Mouse (Mus musculus) kidney, adult 8-10 months (tissue): Measurements from ENCODE around the gene Bpifc.

Source experiments
- DNase-seq, 2 experiments: peaks; one replicate each; pipeline ENCODE4 v3.0.0; 2022

Bpifc gene

GRCm38 (mm10) chr10:86010636-86011035 is 1.1 kb downstream of the Bpifc start:
- DNase-seq: no peak

DNA sequence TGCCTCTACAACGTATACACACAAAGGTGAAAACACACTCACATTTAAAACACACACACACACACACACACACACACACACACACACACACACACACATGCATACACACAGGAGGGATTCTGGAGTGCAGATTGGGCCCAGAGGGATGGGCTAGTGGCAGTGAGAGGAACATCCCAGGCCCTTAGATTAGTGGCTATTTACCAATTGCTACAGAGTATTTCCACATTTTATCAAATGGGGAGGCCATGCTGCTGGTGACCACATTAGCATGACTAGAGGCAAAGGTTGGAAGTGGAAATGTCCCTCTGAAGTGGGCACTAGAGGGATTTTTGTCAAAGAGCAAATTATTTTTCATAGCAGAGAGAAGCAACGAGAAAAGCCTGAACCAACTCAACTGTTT is 2.0 kb downstream of the Bpifc start:
- no peak for DNase-seq

DNA sequence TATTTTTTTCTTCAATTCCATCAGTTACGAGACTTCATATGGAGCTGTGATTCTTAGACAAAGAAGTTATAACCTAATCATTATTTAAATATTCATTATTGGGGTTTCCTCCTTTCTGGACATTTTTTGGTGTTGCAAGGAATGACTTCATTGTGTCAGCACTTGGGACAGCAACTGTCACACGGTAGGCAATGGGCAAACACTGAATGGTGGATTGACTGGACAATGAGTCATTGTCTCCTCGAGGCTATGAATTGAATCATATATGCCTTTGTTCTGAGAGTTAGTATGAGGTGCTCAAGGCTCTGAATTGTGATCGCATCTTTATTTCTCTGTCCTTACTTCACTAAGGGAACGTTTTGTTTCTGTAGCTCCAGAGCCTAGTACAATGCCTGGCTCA is 5.2 kb downstream of the Bpifc start:
- no peak for DNase-seq

DNA sequence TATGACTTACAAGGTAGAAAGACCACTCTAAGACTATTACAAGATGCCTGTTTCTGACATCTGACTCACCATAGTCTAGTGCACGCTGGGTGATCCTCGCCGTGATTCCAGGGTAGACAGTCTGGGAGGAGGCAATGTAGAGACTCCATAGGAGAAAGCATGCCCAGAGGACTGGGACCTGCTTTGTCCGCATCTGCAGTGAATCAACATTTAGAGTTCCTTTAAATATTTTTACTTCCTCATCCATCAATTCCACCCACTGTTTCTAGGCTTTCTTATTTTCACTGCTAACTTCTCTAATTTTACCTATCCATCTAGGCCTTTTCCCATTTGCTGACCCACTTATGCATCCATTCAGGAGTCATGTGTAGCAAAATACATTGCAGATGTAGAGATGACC is 11.2 kb downstream of the Bpifc start:
- no peak for DNase-seq

DNA sequence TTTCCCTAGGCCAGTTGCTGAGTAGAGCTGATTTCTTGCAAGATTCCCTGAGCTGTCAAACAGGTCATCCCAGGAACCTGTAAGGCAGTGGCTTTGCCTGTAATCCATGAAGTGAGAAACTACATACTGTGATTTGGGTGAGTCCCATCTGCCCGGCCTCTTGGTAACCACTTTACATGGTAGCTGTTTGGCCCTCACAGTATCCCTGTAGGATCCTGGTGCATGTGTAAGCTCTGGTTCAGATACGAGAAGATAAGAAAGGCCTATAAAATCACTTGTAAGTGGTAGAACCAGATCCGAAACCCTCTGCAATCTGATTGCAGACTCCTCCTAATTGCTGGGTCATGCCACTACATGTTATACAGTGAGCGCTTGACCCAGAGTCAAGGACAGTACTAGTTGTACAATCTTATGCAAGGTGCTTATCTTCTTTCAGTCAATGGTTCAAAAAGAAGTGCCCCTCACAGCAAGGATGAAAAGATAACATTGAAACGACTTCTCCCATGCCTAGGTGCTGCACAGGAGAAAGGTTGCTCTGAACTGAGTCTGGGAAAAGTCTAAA is 17.1 kb downstream of the Bpifc start:
- no peak for DNase-seq

DNA sequence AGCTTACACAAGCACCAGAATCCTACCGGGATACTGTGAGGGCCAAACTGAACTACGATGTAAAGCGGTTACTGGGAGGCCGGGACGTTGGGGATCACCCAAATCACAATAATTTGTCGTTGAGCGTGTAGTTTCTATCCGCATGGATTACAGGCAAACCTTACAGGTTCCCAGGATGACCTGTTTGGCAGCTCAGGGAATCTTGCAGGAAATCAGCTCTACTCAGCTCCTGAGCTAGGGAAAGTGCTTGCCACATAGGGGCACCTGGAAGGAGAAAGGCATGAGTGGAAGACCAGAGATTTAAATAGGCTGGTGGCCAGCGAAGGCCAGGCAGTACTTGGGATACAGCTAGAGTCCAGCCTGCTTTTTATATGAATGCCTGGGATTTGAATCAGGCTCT is 17.9 kb downstream of the Bpifc start:
- no peak for DNase-seq

DNA sequence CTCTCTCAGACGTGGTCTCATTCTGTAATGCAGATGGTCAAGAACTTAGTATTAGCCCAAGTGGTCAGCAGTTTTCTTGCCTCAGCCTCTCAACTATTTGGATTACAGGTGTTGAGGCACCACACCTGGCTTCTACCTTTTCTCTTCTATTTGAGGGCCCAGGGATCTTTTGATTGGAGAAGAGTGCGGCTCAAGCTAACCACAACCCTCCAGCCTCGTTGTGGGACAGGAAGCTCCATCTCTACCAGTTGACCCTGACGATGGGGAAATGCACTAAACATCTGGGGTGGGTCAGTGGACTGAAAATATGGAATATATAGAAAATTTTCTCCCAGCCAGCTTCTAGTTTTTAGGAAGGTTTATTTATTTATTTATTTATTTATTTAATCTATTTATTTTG is 19.3 kb downstream of the Bpifc start:
- DNase-seq: no peak

DNA sequence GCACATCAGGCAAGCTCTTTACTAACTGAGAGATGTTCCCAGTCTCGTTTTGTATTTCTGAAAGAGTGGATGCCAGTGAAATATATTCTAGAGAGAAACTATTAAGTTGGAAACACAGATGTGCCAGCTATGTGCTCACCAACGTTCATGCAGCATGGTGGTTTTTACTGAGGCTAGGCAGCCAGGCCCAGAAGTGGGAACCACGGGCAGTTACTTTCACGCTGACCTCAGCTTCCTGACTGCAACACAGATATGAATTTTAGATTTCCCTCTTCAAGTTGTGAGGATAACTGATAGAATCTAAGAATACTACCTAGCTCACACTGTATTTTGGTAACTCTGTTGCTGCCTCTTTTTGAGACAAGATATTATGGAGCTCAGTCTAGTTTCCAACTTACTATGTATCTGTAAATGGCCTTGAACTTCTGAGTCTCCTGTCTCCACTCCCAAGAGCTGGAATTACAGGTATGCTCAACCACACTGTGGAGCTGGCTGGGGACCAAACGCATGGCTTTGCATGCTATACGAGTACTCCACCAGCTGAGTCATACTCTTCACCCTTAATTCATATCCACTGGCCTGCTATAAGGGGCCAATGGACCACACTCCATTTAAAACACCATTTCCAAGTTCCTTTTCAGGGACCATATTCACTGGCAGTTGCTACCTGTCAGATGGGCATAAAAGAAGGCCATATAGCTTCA is 22.1 kb downstream of the Bpifc start:
- no peak for DNase-seq

- DNase-seq: no peak
These were observed 38.8 kb downstream of the Bpifc start for GRCm38 (mm10) chr10:85972915-85973314.

DNA sequence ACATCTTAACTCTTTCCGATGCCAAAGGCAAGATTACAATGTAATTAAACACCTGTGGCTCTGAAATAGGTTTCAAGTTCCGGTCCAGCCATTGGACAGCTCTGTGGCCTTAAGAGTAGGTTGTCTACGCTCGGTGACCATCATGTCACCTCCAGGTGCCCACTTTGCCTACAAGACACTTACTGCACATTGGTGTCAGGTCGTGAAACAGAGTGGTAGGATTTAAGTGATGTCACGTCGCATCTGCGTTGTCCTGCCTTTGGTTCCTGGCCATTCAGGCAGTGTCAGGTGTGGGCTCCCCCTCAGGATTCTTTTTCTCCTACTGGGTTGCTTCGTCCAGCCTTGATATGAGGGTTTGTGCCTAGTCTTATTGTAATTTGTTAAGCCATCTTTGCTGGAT is 39.9 kb downstream of the Bpifc start:
- DNase-seq: no peak

- peak; percentile 71 to 76 for DNase-seq
These were observed 41.6 kb downstream of the Bpifc start for GRCm38 (mm10) chr10:85969894-85970620.

DNA sequence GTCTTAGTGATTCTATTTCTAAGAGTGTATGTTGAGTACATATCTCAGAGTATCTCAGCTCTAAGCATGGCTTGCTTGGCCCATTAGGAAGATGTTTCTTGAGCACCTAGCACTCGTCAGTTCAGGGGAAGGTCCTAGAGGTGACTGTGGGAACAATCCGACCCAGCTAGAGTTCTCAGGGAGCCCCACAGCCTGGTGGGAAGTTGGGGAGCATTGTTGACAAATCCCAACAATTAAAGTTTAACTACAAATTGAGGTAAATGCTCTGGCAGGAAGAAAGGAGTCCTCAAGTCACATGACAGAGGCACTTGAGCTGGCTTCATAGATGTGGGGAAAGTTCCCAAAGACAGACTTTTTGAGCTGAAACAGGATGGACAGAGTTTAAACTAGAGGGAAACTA is 43.0 kb downstream of the Bpifc start:
- DNase-seq: peak; percentile 31 to 44

DNA sequence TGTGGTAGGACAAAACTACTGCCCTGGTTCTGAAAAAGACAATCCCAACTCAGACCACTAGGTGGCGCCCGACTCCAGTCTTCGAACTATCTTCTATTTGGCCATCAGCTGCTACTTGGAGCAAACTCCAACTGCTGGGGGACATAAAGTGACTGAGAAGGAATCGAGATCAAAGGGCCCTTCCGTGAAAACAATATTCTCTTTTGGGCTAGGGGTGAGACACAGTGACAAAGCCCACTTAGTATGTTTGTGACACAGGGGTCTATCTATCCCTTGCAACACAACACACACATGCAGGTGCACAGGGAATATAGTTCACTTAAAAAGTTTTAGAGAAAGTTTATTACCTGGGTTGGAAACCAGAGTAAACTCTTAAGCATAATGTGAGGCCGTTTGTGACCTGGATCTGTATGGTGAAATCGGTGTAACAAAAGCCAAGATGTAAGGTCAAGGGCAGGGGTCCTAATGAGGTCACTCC is 43.5 kb downstream of the Bpifc start:
- DNase-seq: peak; percentile 79 to 94

DNA sequence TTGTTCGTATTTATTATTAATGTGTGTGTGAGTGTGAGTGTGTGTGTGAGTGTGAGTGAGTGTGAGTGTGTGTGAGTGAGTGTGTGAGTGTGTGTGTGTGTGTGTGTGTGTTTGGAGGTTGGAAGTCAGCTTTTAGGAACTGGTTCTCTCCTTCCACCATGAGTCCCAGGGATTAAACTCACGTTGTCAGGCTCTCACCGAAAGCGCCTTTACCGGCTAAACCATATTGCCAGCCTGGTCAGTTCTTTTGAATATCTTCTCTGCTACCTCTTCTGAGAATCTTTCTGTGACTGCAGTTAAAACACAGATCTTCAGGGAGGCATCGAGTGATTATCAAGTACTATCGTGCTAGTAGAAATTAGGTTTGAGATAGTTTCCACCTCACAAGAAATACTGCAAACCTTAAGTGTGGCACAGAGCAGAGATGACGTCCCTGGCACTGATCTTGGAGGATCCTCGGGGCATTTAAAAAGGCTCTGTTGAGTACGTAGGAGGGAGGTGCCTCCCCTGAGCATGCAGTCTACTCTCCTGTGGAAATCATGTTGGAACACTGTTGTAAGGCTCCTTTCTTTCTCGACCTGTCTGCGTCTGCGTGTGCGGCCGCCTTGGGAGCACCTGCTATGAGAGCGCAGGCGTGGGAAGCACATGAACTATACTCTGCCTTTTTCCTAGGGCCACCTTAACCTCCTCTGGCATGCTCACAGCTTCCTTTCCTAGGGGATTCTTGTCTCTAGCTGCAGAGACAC is 44.1 kb downstream of the Bpifc start:
- no peak for DNase-seq

DNA sequence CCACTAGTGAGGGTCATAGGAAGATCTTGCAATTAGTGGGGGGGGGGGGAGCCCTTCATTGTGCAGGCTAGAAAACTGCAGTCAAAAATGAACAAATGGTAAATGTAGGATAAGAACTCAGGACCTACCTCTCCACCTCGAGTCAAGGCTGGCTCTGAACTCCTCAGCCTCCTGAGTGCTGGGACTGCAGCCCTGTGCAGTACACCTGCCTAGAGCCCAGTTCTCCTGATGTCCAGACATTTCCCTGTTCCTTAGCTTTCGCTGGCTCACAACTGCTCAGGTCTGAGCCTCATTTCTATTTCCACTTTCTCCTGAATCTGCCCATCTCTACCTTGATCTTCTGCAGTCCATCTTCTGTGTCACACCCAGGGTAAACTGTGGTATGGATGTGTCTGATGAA is 45.2 kb downstream of the Bpifc start:
- no peak for DNase-seq

DNA sequence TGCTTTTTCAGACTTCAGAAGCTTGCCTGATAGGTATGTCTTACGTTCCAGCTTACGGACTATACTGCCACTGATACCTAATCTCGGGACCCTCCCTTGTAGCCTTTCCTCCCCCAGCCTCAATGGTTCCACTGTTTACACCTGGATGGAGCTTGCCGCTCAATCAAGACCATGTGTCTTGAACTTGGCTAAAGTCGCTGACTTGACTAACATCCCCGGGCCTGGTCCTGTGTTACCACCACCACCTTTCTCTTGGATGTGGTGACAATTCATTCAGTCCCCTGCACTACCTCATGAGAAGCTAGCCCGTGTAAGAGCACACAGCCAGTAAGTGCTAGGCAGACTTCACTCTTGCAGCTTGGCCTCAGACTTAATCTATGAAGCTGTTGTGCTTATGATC is 47.4 kb downstream of the Bpifc start:
- DNase-seq: no peak

GRCm38 (mm10) chr10:85962897-85963296 is 48.8 kb downstream of the Bpifc start:
- no peak for DNase-seq

DNA sequence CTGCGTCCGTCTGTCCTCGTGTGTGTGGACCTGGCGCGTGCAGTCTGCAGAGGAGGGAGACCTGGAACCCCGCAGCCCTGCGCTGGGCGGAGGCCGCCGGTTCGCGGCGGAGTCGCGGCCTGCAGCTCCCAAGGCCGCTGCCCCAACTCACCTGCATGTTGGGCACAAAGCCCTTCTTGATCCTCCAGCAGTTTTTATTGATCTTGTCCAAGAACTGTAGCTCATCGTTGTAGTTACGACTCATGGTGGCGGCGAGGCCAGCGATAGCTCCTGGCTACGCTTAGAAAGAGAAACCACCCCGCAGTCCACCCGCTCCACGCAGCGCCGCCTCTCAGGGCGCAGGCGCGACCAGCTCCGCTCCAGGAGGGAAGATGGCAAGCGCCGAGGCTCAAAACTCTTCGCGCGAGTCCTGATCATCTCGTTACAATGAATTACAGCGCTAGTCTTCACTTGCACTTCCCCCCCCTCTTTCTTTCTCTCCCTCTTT is 54.2 kb downstream of the Bpifc start, which contains the start of gene Rtcb:
Rtcb (minus strand) TSS at position 360 of the 487 bp plus-strand sequence.
- peak; percentile 93 to 96 for DNase-seq

DNA sequence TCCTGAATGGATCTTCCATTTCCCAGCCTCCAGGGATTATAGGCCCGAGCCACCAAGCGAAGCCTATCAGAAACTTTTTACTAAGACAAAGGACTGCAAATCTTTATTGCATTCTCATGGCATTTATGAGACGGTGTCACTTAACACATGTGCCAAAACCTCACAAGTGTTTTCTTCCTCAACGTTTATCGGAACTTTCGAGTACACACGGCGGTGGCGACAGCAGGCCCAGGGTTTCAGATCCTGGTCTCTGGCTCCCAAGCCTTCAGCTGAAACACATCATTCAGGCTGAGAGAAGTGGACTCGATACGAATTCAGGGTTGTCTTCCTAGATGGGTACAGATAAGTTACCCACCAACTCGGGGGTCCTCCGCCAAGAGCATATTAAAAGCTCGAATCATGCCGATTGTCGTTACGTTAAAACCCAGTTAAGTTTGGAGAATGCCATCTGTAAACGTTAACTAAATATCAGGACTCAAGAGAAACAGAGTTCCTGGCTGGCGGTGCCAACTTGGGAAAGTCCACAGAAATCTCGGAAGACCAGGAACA is 54.8 kb downstream of the Bpifc start:
- no peak for DNase-seq

DNA sequence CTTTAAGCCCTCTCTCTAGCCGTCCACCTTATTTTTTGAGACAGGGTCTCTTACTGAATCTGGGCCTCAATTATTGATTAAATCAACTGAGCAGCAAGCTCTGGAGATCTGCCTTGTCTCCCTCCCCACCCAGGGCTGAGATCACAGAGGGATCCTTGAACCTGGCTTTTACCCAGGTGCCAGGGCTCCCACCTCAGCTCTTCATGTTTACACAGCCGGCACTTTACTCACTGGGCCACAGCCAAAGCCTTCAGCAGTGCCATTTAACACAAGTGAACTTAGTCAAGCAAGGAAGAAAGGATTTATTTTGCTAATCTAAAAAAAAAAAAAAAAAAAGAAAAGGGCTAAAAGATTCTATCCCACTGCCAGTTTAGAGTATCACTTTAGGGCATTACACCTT is 57.3 kb downstream of the Bpifc start:
- peak in 1 of 2 experiments; percentile 32 for DNase-seq

DNA sequence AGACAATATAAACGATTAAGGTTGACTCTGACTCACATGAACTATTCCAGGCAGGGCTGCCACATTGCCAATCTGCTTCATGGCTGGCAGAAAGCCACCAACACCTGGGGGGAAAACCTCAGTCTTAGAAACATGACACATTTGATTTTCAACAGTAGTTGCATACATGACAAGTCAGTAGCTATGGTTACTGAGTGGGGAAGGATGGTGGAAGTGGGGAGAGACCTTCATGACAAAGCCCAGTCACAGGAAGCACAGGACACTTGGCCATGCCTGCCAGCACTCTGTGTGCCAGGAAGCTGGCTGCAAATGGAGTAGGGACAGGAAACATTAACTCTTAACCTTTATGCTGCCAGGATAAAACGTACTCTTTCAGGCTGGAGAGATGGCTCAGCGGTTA is 58.3 kb downstream of the Bpifc start:
- peak; percentile 36 to 39 for DNase-seq

- DNase-seq: no peak
These were observed 59.8 kb downstream of the Bpifc start for GRCm38 (mm10) chr10:85951765-85952443.
